Mouse (Mus musculus) skeletal muscle tissue, adult 2 months (tissue): Measurements from ENCODE around the gene Slc13a5.

Source experiments
- DNase-seq: peaks from one replicate; pipeline ENCODE4 v3.0.0-alpha.2; 2012; ENCODE audit warnings: low read depth, low spot score

Slc13a5 gene

GRCm38 (mm10) chr11:72266960-72267560 is at the start of gene Slc13a5:
Gene Slc13a5, minus strand, starts transcription at chr11:72267222.
- no peak for DNase-seq

GRCm38 (mm10) chr11:72314151-72314895 is 47.3 kb upstream of the Slc13a5 start, which contains the start of gene Fbxo39:
Gene Fbxo39, plus strand, starts transcription at chr11:72314444.
- no peak for DNase-seq

- no peak for DNase-seq
Observed at GRCm38 (mm10) chr11:72311355-72312001, 44.5 kb upstream of the Slc13a5 start.

- no peak for DNase-seq
Observed at GRCm38 (mm10) chr11:72310491-72310890, 43.5 kb upstream of the Slc13a5 start.

GRCm38 (mm10) chr11:72308982-72309381 is 42.0 kb upstream of the Slc13a5 start:
- DNase-seq = no peak

- DNase-seq = no peak
Observed at GRCm38 (mm10) chr11:72307461-72307860, 40.4 kb upstream of the Slc13a5 start.

- DNase-seq = peak; percentile 27
Observed at GRCm38 (mm10) chr11:72302230-72302629, 35.2 kb upstream of the Slc13a5 start.

GRCm38 (mm10) chr11:72301334-72301733 is 34.3 kb upstream of the Slc13a5 start, which contains the start of gene Xaf1:
Gene Xaf1, plus strand, starts transcription at chr11:72301629.
- DNase-seq = peak; percentile 60

- no peak for DNase-seq
Observed at GRCm38 (mm10) chr11:72293116-72293515, 26.1 kb upstream of the Slc13a5 start.

- no peak for DNase-seq
Observed at GRCm38 (mm10) chr11:72287543-72287942, 20.5 kb upstream of the Slc13a5 start.

- DNase-seq = no peak
Observed at GRCm38 (mm10) chr11:72287126-72287525, 20.1 kb upstream of the Slc13a5 start.

GRCm38 (mm10) chr11:72286651-72287050 is 19.6 kb upstream of the Slc13a5 start:
- no peak for DNase-seq

GRCm38 (mm10) chr11:72285971-72286480 is 19.0 kb upstream of the Slc13a5 start:
- no peak for DNase-seq

- no peak for DNase-seq
Observed at GRCm38 (mm10) chr11:72284532-72285182, 17.6 kb upstream of the Slc13a5 start.

GRCm38 (mm10) chr11:72283486-72284224 is 16.6 kb upstream of the Slc13a5 start:
- DNase-seq = no peak

GRCm38 (mm10) chr11:72281852-72282400 is 14.9 kb upstream of the Slc13a5 start:
- DNase-seq = no peak

- no peak for DNase-seq
Observed at GRCm38 (mm10) chr11:72281143-72281851, 14.3 kb upstream of the Slc13a5 start.

GRCm38 (mm10) chr11:72273341-72273740 is 6.3 kb upstream of the Slc13a5 start:
- DNase-seq = no peak

GRCm38 (mm10) chr11:72271761-72272160 is 4.7 kb upstream of the Slc13a5 start:
- DNase-seq = no peak
